Mouse (Mus musculus) hindbrain, embryonic 10.5 days (tissue): ENCODE data around the gene Cdc37. TPM values are rescaled to one million over a fixed set of nuclear protein-coding genes. Genes with fewer than 3 reads are reported as not detected.

ENCODE experiments used
- DNase-seq: peaks from one replicate; pipeline ENCODE4 v3.0.0-alpha.2; 2017; ENCODE audit warnings: low spot score
- H3K27ac ChIP-seq: fragments of 300-500 bp; sonication (generic); 2 replicates; pipeline ENCODE4 v1.5.1; 2016; ENCODE audit warnings: mild to moderate bottlenecking, moderate library complexity
- H3K27me3 ChIP-seq: fragments of 300-500 bp; sonication (generic); 2 replicates; pipeline ENCODE4 v1.6.1; 2016; ENCODE audit warnings: mild to moderate bottlenecking; ENCODE audit not compliant: poor library complexity, insufficient read depth, severe bottlenecking
- H3K36me3 ChIP-seq: fragments of 300-500 bp; sonication (generic); 2 replicates; pipeline ENCODE4 v1.6.1; 2016; ENCODE audit warnings: mild to moderate bottlenecking, moderate library complexity
- H3K4me1 ChIP-seq: fragments of 300-500 bp; sonication (generic); replicated peaks from 2 replicates; pipeline ENCODE4 v1.6.1; 2016; ENCODE audit warnings: mild to moderate bottlenecking
- H3K4me3 ChIP-seq: fragments of 300-500 bp; sonication (generic); 2 replicates; pipeline ENCODE4 v1.5.1; 2016; ENCODE audit warnings: mild to moderate bottlenecking, moderate library complexity
- H3K9me3 ChIP-seq: fragments of 300-500 bp; sonication (generic); 2 replicates; pipeline ENCODE4 v1.6.1; 2016; ENCODE audit warnings: mild to moderate bottlenecking, moderate library complexity
- WGBS: fragments of 180-500 bp; shearing (Covaris S2); methylation state at CpG from one replicate; pipeline ENCODE4 v1.1.7; 2016; 5-methylcytosine and 5-hydroxymethylcytosine counted together
- polyA plus RNA-seq: library from polyadenylated mRNA; unstranded; fragments of >200 nt; fragmentation: Nextera tagmentation; extraction: Ambion mirVana; gene quantifications from 2 replicates; pipeline ENCODE4 v1.2.1, GENCODE M21; 2016

Gene Cdc37
- polyA plus RNA-seq, 1 experiment from 2014 or later: 333 TPM

DNA sequence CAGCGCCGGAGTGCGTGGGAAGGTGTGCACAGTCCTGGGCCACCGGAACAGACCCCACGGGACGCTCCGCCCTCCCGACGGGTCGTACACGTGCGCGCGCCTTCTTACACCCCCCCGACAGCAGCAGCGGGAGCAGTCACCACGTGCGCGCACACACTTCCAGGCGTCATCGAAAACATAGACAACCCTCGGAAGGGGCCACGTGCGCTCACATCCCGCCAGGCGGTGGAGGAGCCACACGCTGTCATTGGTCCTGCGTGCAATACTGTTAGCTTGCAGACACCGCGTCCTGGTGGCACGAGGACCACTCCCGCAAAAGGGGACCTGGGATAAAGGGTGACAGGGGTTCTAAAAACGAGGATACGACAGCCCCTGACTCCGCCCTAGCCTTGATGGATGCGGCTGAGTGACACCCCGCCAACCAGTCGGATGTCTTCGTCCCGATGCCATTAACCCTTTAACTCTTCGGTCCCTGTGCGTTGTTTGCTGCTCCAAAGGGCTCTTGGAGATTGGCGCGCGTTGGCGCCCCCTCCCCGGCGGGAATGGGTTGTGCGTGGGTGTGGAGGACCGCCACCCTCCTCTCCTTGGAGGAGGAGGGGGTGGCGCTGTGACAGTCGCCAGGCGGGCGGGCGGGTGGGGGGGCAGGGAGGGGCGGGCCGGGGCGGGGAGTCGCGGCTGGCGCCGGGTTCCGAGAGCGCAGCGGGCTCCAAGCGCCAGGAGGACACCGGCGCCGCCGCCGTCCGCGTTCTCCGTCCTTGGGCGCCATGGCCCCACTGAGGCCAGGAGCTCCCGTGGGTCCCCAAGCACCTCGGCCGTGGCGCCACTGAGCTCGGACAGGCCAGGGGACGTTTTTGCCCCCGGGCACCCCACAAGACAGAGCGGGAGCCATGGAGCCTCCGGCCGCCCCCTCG lies 15.5 kb upstream of the Cdc37 start, which contains the start of gene Pde4a:
TSS of gene Pde4a (plus strand) at position 674 of the 911 bp plus-strand sequence.
- peaks cover 81% of the 10 kb centered on the region for H3K27me3 ChIP-seq
- H3K4me3 ChIP-seq: peak within 1 kb of the TSS; percentile 53
- H3K9me3 ChIP-seq: no peaks in the 10 kb centered on the region
- peak within 1 kb of the TSS; percentile 68 for H3K27ac ChIP-seq
- under 1% methylated on average over 84 of the region's 86 CpGs for WGBS
- peaks cover 66% of the 10 kb centered on the region for H3K4me1 ChIP-seq
- peak; percentile 45 for DNase-seq
- H3K36me3 ChIP-seq: no peaks in the 10 kb centered on the region

DNA sequence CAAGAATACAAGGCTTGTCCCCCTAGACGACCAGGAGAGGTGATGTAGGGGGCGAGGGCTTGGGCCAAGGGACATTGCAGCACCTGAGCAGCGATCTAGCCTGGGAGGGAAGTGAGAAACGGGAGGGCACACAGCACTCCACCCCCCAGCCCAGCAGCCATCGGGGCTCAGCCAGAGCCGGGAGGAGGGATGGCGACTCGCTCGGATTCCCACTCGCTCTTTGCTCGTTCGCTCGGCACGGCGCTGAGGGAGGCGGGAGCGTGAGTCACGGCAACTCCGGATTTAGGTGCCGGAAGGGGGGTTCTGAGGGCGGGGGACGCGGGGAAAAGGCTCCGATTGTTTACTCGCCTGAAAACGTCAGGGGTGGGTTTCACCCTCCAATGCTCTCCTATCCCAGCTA lies 14.3 kb upstream of the Cdc37 start:
- peaks cover 65% of the 10 kb centered on the region for H3K4me1 ChIP-seq

DNA sequence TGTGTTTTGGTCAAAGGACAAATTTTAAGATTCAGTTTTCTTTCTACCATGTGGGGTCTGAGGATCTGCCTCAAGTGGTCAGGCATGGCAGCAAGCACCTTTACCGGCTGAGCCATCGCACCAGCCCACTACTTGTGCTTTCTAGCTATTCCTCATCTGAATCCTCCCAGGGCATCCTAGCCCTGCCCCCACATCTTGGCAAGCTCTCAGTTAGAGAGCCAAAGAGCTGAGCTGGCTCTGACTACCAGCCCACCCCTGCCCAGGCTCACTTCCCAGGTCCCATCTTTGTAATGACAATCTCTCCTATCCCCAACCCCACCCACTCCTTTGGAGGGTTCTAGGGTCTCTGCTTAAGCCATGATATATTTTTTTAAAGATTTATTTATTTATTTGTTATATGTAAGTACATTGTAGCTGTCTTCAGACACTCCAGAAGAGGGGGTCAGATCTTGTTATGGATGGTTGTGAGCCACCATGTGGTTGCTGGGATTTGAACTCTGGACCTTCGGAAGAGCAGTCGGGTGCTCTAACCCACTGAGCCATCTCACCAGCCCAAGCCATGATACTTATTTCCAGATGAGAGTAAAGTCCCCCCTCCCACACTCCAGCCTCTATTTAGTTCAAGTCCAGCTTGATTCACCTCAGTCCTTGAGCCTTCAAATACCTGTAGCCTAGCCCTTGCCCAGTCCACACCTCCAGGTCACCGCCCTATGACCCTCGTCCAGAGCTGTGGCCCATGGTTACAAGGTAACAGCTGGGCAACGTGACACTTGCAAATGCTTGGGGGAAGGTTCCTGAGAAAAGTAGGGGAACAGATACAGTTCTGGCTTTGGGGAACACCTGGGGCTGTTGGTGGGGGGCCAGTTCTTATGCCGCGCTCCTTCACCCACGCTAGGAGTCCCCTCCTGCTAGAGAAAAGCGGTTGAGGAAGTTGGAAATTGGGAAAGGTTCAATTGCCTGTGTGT lies 13.6 kb upstream of the Cdc37 start:
- peak overlapping the region; percentile 36; the same call in 1 of the 2 replicates for H3K4me3 ChIP-seq
- H3K4me1 ChIP-seq: peaks cover 58% of the 10 kb centered on the region
- H3K9me3 ChIP-seq: no peaks in the 10 kb centered on the region
- H3K36me3 ChIP-seq: no peaks in the 10 kb centered on the region
- H3K27ac ChIP-seq: no peak overlapping the region
- DNase-seq: no peak
- peaks cover 81% of the 10 kb centered on the region for H3K27me3 ChIP-seq
- 38% methylated on average over 11 of the region's 11 CpGs for whole genome bisulfite sequencing

More for the DNA sequence above, 14.3 kb upstream of the Cdc37 start:
- under 1% methylated on average over 26 of the region's 26 CpGs for WGBS
- DNase-seq: no peak
- Histone ChIP-seq H3K27me3 (peaks cover 83% of the 10 kb centered on the region), H3K4me3 (peak overlapping the region; percentile 36), H3K27ac (no peak overlapping the region), H3K9me3 (no peaks in the 10 kb centered on the region), H3K36me3 (no peaks in the 10 kb centered on the region)

DNA sequence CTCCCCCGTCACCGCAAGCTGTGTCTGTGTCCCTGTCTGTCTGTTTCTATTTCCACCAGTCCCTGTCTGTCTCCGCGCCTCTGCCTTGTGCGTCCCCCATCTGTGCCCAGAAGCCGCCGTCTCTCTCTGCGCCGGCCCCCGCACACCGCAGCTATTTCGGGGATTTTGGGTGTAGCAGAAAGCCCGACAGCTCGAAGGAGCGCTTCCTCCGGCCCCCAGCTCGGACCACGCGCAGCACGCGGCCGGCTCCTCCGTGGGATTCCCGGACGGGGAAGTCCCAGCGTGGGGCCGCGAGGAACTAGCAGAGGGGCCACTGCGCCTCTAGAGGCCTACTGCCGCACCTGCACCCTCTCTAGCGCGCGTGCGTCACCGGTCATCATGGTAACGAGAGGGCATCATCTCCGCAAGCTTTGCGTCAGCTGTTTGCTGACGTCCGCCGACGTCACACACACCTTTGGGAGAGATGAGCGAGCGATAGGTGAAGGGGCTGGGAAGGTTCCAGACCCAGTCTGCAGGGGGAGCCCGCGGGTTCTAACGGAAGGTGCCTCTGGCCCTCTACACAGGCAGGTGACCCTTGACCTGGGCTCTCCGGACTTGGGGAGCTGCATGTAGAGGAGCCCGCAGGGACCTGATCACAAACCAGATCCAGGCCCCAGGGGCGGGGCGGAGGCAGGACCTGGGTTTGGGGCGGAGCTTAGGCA lies 11.6 kb upstream of the Cdc37 start:
- Histone ChIP-seq H3K4me3 (peak overlapping the region; percentile 72), H3K27me3 (peaks cover 60% of the 10 kb centered on the region), H3K4me1 (peaks cover 38% of the 10 kb centered on the region), H3K9me3 (no peaks in the 10 kb centered on the region; the same call in 1 of the 2 replicates), H3K36me3 (no peaks in the 10 kb centered on the region), H3K27ac (peak overlapping the region; percentile 90)
- WGBS: under 1% methylated on average over 52 of the region's 52 CpGs
- peak; percentile 88 for DNase-seq

GRCm38 (mm10) chr9:21154787-21155186 lies 5.0 kb upstream of the Cdc37 start:
- Histone ChIP-seq H3K4me1 (peaks cover 26% of the 10 kb centered on the region), H3K9me3 (no peaks in the 10 kb centered on the region; the same call in 1 of the 2 replicates), H3K4me3 (no peak overlapping the region), H3K27ac (no peak overlapping the region), H3K36me3 (no peaks in the 10 kb centered on the region), H3K27me3 (0 out of 2 replicates have a peak, but pooled peaks cover 9% of the 10 kb centered on the region)
- WGBS: 81% methylated on average over 3 of the region's 3 CpGs
- no peak for DNase-seq

- Histone ChIP-seq H3K27me3 (0 out of 2 replicates have a peak, but pooled peaks cover 9% of the 10 kb centered on the region), H3K27ac (peak overlapping the region; percentile 70; the same call in 1 of the 2 replicates), H3K4me3 (peak overlapping the region; percentile 43), H3K4me1 (peaks cover 31% of the 10 kb centered on the region), H3K36me3 (no peaks in the 10 kb centered on the region), H3K9me3 (no peaks in the 10 kb centered on the region; the same call in 1 of the 2 replicates)
- peak; percentile 33 for DNase-seq
- 16% methylated on average over 5 of the region's 5 CpGs for WGBS
These were observed 4.1 kb upstream of the Cdc37 start for GRCm38 (mm10) chr9:21153833-21154232.

- peak overlapping the region; percentile 43 for H3K4me3 ChIP-seq
- WGBS: 5% methylated on average over 12 of the region's 12 CpGs
- peaks cover 36% of the 10 kb centered on the region for H3K4me1 ChIP-seq
- 0 out of 2 replicates have a peak, but pooled peaks cover 9% of the 10 kb centered on the region for H3K27me3 ChIP-seq
- peak overlapping the region; percentile 70 for H3K27ac ChIP-seq
- peak; percentile 27 for DNase-seq
- H3K9me3 ChIP-seq: no peaks in the 10 kb centered on the region; the same call in 1 of the 2 replicates
- peaks cover 1% of the 10 kb centered on the region for H3K36me3 ChIP-seq
These were observed 3.5 kb upstream of the Cdc37 start for GRCm38 (mm10) chr9:21153331-21153730.

- peak; percentile 71 for DNase-seq
- WGBS: 1% methylated on average over 11 of the region's 11 CpGs
- Histone ChIP-seq H3K27me3 (0 out of 2 replicates have a peak, but pooled peaks cover 9% of the 10 kb centered on the region), H3K4me3 (peak overlapping the region; percentile 43), H3K36me3 (peaks cover 8% of the 10 kb centered on the region), H3K27ac (peak overlapping the region; percentile 70; the same call in 1 of the 2 replicates), H3K9me3 (no peaks in the 10 kb centered on the region; the same call in 1 of the 2 replicates), H3K4me1 (peaks cover 43% of the 10 kb centered on the region)
These were observed 2.9 kb upstream of the Cdc37 start for GRCm38 (mm10) chr9:21152715-21153114.

- WGBS: 14% methylated on average over 8 of the region's 8 CpGs
- Histone ChIP-seq H3K27ac (peak overlapping the region; percentile 92), H3K4me3 (peak overlapping the region; percentile 91), H3K27me3 (0 out of 2 replicates have a peak, but pooled peaks cover 7% of the 10 kb centered on the region), H3K9me3 (no peaks in the 10 kb centered on the region), H3K4me1 (peaks cover 62% of the 10 kb centered on the region), H3K36me3 (peaks cover 42% of the 10 kb centered on the region)
- no peak for DNase-seq
These were observed 617 bp downstream of the Cdc37 start for GRCm38 (mm10) chr9:21149077-21149653.

GRCm38 (mm10) chr9:21148427-21148826 lies 1.4 kb downstream of the Cdc37 start:
- Histone ChIP-seq H3K36me3 (peaks cover 49% of the 10 kb centered on the region), H3K4me1 (peaks cover 55% of the 10 kb centered on the region), H3K27ac (no peak overlapping the region), H3K27me3 (0 out of 2 replicates have a peak, but pooled peaks cover 3% of the 10 kb centered on the region), H3K4me3 (peak overlapping the region; percentile 91), H3K9me3 (no peaks in the 10 kb centered on the region)
- no peak for DNase-seq

DNA sequence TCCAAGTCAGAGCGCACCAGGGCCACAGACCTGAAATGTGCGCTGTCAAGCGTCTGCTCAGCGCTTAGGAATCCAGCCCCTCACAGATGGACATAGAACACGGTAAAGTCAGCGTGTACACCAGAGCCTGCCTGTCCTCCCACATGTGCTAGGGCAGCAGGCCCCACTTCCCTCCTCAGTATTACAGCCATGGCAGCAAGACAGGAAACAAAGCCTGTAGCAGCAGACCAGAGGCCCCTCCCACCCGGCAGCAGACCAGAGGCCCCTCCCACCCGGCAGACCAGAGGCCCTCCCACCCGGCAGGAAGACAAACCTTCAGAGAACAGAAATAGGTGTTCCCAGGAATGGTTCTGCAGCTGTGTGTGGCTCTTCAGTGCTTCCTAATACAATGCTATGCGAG lies 3.1 kb downstream of the Cdc37 start:
- WGBS: 50% methylated on average over 10 of the region's 10 CpGs
- Histone ChIP-seq H3K9me3 (no peaks in the 10 kb centered on the region), H3K4me3 (peak overlapping the region; percentile 34), H3K27ac (peak overlapping the region; percentile 50), H3K36me3 (peaks cover 66% of the 10 kb centered on the region), H3K27me3 (no peaks in the 10 kb centered on the region), H3K4me1 (peaks cover 42% of the 10 kb centered on the region)
- peak; percentile 43 for DNase-seq
